Mouse (Mus musculus) midbrain, embryonic 12.5 days (tissue): Measurements from ENCODE around the gene Mcmbp. TPM values are rescaled to one million over a fixed set of nuclear protein-coding genes. Genes with fewer than 3 reads are reported as not detected.
"Not testable (repeated sequence)": the region's sequence is repeated elsewhere in the genome, so short reads cannot be mapped to it uniquely, and the experiment has no call there.

Experiments
- ATAC-seq: fragments of 200-750 bp; cut with Nextera tagmentation; 2 replicates; pipeline ENCODE4 v1.8.0; 2017; ENCODE audit warnings: low read depth, moderate TSS enrichment, moderate library complexity; ENCODE audit not compliant: low FRiP score
- H3K27ac ChIP-seq: fragments of 300-500 bp; sonication (generic); replicated peaks from 2 replicates; pipeline ENCODE4 v1.5.1; 2016; ENCODE audit warnings: mild to moderate bottlenecking
- H3K27me3 ChIP-seq: fragments of 300-500 bp; sonication (generic); 2 replicates; pipeline ENCODE4 v1.6.1; 2016; ENCODE audit warnings: mild to moderate bottlenecking
- H3K36me3 ChIP-seq: fragments of 300-500 bp; sonication (generic); 2 replicates; pipeline ENCODE4 v1.6.1; 2016
- H3K4me1 ChIP-seq: fragments of 300-500 bp; sonication (generic); 2 replicates; pipeline ENCODE4 v1.6.1; 2016
- H3K4me2 ChIP-seq: fragments of 300-500 bp; sonication (generic); replicated peaks from 2 replicates; pipeline ENCODE4 v1.6.1; 2016; ENCODE audit warnings: mild to moderate bottlenecking, moderate library complexity
- H3K4me3 ChIP-seq: fragments of 300-500 bp; sonication (generic); 2 replicates; pipeline ENCODE4 v1.5.1; 2016; ENCODE audit warnings: mild to moderate bottlenecking
- H3K9ac ChIP-seq: fragments of 300-500 bp; sonication (generic); replicated peaks from 2 replicates; pipeline ENCODE4 v1.6.1; 2016; ENCODE audit warnings: mild to moderate bottlenecking, moderate library complexity
- H3K9me3 ChIP-seq: fragments of 300-500 bp; sonication (generic); 2 replicates; pipeline ENCODE4 v1.6.1; 2016; ENCODE audit warnings: mild to moderate bottlenecking
- WGBS: fragments of 180-500 bp; shearing (Covaris S2); methylation state at CpG from one replicate; pipeline ENCODE4 v1.1.7; 2016; 5-methylcytosine and 5-hydroxymethylcytosine counted together
- polyA plus RNA-seq: library from polyadenylated mRNA; unstranded; fragments of >200 nt; fragmentation: Nextera tagmentation; extraction: Ambion mirVana; gene quantifications from 2 replicates; pipeline ENCODE4 v1.2.1, GENCODE M21; 2016

The Mcmbp gene
- polyA plus RNA-seq, 1 experiment from 2014 or later = 74.8 TPM

DNA sequence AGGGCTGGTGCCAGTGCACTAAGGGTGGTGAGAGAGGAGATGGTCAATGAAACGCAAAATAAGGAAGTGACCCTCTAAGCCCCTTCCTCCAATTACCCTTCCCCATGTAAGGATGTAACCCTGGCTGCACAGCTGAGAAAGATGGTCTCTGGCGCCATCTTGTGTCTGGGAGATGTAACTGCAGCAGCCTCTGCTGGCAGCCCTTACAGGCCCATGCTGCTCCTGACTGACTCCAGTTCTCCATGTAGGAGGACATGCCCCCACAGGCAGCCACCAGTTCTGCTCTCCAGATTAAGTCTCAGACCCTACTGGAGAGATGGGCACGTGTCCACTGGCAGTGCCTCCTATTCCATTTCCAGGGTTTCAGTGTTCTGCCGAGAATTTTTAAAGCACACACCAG lies 34.6 kb downstream of the Mcmbp start:
- peaks cover 93% of the 10 kb centered on the region for H3K36me3 ChIP-seq
- WGBS = 34% methylated on average over 4 of the region's 4 CpGs
- H3K4me2 ChIP-seq = no peak overlapping the region
- H3K9me3 ChIP-seq = no peaks in the 10 kb centered on the region
- H3K27me3 ChIP-seq = no peaks in the 10 kb centered on the region
- no peaks in the 10 kb centered on the region for H3K4me1 ChIP-seq
- no peak overlapping the region for H3K9ac ChIP-seq
- H3K27ac ChIP-seq = no peak overlapping the region
- peak; percentile 56; the same call in 1 of the 2 replicates for ATAC-seq
- no peak overlapping the region for H3K4me3 ChIP-seq

DNA sequence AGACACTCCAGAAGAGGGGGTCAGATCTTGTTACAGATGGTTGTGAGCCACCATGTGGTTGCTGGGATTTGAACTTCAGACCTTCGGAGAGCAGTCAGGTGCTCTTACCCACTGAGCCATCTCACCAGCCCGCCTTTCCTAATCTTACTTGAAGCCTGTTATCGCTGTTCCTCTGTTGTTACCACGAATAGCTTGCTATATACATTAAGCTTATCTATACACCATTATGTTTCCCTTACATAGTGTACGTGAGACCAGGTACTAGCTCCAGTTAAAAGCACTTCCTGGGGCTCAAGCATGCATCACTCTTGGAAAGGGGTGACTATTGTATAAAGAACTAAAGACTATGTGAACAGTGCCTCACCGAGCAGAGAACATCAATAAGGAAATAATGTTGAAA lies 40.3 kb downstream of the Mcmbp start:
- H3K9me3 ChIP-seq, H3K27ac ChIP-seq, H3K27me3 ChIP-seq, H3K4me3 ChIP-seq, H3K4me2 ChIP-seq, H3K9ac ChIP-seq, ATAC-seq, H3K4me1 ChIP-seq: not testable (repeated sequence)
- WGBS = 93% methylated on average over 6 of the region's 6 CpGs
- peaks cover 87% of the 10 kb centered on the region for H3K36me3 ChIP-seq

DNA sequence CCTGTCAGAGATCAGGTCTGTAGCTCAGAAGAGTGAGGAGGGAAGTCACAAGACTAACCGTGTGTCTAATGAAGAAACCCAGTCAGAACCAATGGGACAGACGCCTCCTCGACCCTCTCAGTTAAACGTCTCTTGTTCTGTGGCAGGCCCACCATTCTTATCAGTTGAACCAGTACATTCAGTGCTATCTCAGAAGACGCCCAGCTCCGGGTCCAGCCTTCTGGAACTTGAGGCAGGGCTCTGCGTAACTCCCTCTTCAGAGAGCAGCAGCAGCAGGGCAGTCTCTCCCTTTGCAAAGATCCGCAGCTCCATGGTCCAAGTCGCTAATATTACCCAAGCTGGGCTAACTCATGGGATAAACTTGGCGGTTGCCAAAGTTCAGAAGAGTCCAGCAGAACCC lies 45.4 kb downstream of the Mcmbp start:
- no peak overlapping the region for H3K4me2 ChIP-seq
- no peaks in the 10 kb centered on the region for H3K9me3 ChIP-seq
- no peak overlapping the region for H3K4me3 ChIP-seq
- no peaks in the 10 kb centered on the region for H3K27me3 ChIP-seq
- peaks cover 68% of the 10 kb centered on the region for H3K36me3 ChIP-seq
- ATAC-seq = no peak
- no peak overlapping the region for H3K9ac ChIP-seq
- no peak overlapping the region for H3K27ac ChIP-seq
- WGBS = 86% methylated on average over 10 of the region's 10 CpGs
- H3K4me1 ChIP-seq = peaks cover 8% of the 10 kb centered on the region; the same call in 1 of the 2 replicates

DNA sequence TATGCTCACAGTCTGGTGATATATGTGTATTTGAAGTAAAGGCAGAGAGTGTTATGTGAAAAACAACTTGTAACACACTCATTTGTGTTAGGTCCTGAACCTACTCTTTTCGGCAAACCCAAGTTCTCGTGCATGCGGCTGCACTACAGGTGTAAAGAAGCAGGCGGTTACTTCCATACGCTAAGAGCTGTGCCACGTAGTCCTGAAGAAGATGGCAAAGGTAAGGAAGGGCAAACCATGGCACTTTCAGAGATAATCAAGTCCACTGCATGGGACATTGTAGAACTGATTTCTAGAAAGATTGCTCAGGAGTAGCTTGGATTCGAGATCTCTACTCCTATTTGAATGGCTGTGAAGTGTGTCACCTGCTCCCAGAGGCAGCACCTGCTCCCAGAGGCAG lies 48.1 kb downstream of the Mcmbp start:
- Histone ChIP-seq H3K4me2 (no peak overlapping the region), H3K4me3 (no peak overlapping the region), H3K27me3 (no peaks in the 10 kb centered on the region), H3K4me1 (peaks cover 8% of the 10 kb centered on the region; the same call in 1 of the 2 replicates), H3K36me3 (peaks cover 60% of the 10 kb centered on the region), H3K27ac (peak overlapping the region; percentile 30; the same call in 1 of the 2 replicates), H3K9ac (no peak overlapping the region), H3K9me3 (peaks cover 12% of the 10 kb centered on the region)
- 94% methylated on average over 7 of the region's 7 CpGs for WGBS
- ATAC-seq = no peak

DNA sequence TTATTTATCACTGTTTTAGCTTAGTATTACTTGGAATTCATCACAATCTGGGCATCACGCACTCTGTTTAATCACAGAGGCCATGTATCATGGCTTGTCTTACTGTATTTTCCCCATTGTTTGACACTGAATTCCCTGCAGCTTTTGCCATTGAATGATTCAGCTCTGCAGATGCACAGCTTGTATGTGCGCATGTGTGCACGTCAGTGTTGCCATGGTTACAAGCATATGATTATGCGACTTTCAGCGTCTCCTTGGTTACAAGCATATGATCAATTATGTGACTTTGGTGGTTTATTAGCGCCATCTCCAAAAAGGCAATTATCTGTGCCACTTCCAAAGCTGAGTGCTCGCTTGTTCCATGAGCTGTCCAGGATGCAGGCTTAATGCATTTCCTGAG lies 49.5 kb downstream of the Mcmbp start:
- Histone ChIP-seq H3K9me3 (peaks cover 21% of the 10 kb centered on the region), H3K4me3 (peak overlapping the region; percentile 46), H3K9ac (peak overlapping the region; percentile 47; the same call in 1 of the 2 replicates), H3K27me3 (no peaks in the 10 kb centered on the region), H3K27ac (peak overlapping the region; percentile 83), H3K4me1 (peaks cover 8% of the 10 kb centered on the region; the same call in 1 of the 2 replicates), H3K36me3 (peaks cover 65% of the 10 kb centered on the region), H3K4me2 (peak overlapping the region; percentile 45)
- peak; percentile 50; the same call in 1 of the 2 replicates for ATAC-seq
- 36% methylated on average over 7 of the region's 7 CpGs for WGBS

DNA sequence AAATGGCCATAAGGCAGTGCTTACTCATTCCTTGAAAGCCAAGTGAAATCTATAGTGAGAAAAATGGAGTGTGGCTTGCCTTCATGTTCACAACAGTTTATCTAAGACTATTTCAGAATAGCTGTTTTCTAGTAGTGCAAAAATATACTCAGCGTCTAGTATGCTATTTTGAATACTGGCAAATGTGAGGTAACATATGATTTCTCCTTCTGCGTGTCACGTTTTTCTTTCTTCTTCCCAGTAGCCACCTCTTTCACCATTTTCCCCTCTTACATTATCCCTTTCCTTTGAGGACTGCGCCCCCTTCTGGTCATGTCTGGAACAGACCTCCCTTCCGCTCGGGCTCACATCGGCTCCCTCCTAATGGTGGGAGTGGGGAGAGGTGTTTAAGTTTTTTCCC lies 50.2 kb downstream of the Mcmbp start:
- H3K9me3 ChIP-seq = peaks cover 21% of the 10 kb centered on the region
- peak; percentile 64; the same call in 1 of the 2 replicates for ATAC-seq
- H3K4me1 ChIP-seq = peaks cover 8% of the 10 kb centered on the region; the same call in 1 of the 2 replicates
- H3K4me3 ChIP-seq = peak overlapping the region; percentile 46
- H3K9ac ChIP-seq = peak overlapping the region; percentile 54
- H3K27ac ChIP-seq = peak overlapping the region; percentile 83
- peak overlapping the region; percentile 45 for H3K4me2 ChIP-seq
- WGBS = 13% methylated on average over 7 of the region's 7 CpGs
- H3K36me3 ChIP-seq = peaks cover 65% of the 10 kb centered on the region
- H3K27me3 ChIP-seq = no peaks in the 10 kb centered on the region

DNA sequence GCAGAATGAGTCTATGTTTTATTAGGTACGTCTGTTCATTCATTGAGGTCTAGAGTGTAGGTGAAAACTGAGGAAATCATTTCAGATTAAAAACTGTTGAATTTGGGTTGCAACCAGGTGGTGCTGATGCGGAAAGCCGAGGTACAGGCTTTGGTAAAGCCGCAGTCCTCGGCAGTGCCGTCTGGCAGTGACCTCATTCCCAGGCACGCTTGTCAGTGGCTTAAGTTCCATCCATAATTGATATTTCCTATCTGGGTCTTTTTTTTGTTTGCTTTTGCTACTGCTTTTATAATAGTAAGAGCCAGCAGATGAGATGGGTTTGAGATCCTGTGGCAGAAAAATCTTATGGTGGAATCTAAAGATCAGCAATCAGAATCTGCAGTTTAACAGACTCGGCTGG lies 50.9 kb downstream of the Mcmbp start:
- Histone ChIP-seq H3K27me3 (no peaks in the 10 kb centered on the region), H3K27ac (peak overlapping the region; percentile 83), H3K9me3 (peaks cover 21% of the 10 kb centered on the region), H3K4me3 (peak overlapping the region; percentile 46), H3K36me3 (peaks cover 63% of the 10 kb centered on the region), H3K4me2 (peak overlapping the region; percentile 45), H3K4me1 (peaks cover 8% of the 10 kb centered on the region; the same call in 1 of the 2 replicates), H3K9ac (peak overlapping the region; percentile 54)
- no peak for ATAC-seq
- WGBS = 58% methylated on average over 8 of the region's 8 CpGs

DNA sequence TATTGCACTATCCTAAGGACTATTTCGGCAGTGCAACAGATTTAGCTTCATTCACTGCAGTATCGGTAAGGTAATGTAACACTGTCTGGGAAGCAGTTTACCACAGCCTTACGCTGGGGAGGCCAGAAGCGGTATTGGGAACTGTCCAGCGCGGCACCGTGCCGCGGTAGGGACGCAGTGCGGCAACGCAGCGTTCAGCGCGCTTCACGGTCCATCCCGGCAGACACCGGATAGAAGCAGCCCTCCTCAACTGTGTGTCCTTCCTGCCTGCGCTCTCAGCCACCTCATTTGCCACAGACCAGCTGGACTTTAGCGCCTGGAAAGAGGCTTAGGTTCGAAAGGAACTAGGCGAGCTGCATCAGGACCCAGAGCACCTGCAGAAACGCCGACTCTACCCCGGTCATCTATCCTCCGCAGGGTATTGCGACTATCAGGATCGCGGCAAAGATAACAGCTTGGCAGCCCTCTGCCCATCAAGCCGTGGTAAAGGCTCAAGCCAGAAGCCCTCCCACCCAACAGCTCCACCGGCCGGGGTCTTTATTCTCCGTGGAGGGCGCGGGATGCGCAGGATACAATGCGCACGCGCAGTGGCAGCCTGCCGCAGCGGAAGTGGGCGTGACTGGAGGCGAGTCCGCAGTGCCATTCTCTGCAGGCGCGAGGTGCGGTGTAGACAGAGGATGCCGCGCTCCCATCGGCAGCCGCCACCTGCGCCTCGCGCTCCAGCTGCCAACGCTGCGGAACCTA lies 52.3 kb downstream of the Mcmbp start:
- WGBS = 41% methylated on average over 56 of the region's 56 CpGs
- peak; percentile 74 for ATAC-seq
- peaks cover 60% of the 10 kb centered on the region for H3K36me3 ChIP-seq

DNA sequence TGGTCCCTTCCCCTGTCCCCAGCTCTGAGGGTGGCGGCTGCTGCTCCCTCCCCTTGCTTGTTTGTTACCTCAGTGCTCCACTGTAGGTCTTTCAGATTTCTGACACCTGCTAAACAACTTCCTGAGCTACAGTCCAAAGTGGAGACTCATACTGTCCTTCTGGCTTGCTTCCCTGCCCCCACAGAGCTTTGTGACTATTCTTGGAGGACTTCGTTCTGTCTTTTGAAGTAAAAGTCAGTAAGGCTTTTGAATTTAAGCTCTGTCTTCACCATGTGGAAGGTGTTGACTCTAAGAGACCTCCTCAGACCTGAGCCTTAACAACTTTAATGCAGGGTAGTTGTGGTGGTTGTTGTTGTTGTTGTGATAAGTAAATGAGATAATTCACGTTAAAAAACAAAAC lies 61.7 kb downstream of the Mcmbp start:
- WGBS = 72% methylated on average over 3 of the region's 3 CpGs

More for the DNA sequence above, 52.3 kb downstream of the Mcmbp start:
- peak overlapping the region; percentile 46 for H3K4me3 ChIP-seq
- H3K4me2 ChIP-seq = peak overlapping the region; percentile 56
- peaks cover 21% of the 10 kb centered on the region for H3K9me3 ChIP-seq
- H3K9ac ChIP-seq = peak overlapping the region; percentile 62
- H3K27ac ChIP-seq = peak overlapping the region; percentile 92
- H3K4me1 ChIP-seq = peaks cover 8% of the 10 kb centered on the region; the same call in 1 of the 2 replicates
- H3K27me3 ChIP-seq = no peaks in the 10 kb centered on the region

DNA sequence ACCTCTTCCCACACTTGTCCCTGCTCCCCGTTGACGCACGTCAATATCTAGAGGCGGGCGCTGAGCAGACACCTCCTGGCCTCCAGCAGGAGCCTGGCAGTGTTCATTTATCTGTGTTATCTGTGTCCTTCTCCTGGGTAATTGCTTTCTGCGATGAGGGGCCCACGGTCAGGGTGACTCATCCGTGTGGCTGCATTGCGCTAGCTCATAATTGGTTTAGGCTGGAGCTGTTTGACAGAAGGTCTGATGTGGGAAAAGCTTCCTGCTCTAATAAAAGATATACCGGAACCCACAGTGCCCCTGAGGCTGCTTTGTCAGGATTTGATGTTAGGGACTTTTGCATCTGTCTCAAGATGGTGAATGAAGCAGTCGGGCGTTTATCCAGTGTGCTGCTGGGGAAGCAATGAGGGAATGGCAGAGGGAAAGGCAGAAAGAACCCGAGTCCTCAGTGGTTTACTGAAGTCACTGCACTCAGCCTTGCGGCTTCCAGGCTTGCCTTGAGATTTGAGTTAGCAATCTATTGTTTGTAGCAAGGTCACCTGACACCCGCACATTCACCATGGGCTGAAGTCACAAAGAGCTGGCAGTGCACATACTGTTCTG lies 67.8 kb downstream of the Mcmbp start:
- no peak overlapping the region for H3K4me3 ChIP-seq
- H3K27ac ChIP-seq = peak overlapping the region; percentile 91
- WGBS = 3% methylated on average over 15 of the region's 15 CpGs
- H3K36me3 ChIP-seq = peaks cover 8% of the 10 kb centered on the region; the same call in 1 of the 2 replicates
- H3K4me1 ChIP-seq = peaks cover 24% of the 10 kb centered on the region
- peak; percentile 83 for ATAC-seq
- no peaks in the 10 kb centered on the region for H3K9me3 ChIP-seq
- no peaks in the 10 kb centered on the region for H3K27me3 ChIP-seq
- H3K4me2 ChIP-seq = peak overlapping the region; percentile 41
- peak overlapping the region; percentile 7; the same call in 1 of the 2 replicates for H3K9ac ChIP-seq

More for the DNA sequence above, 61.7 kb downstream of the Mcmbp start:
- Histone ChIP-seq H3K9me3 (no peaks in the 10 kb centered on the region), H3K9ac (no peak overlapping the region), H3K27ac (no peak overlapping the region), H3K4me2 (no peak overlapping the region), H3K4me1 (peaks cover 3% of the 10 kb centered on the region; the same call in 1 of the 2 replicates), H3K36me3 (peaks cover 13% of the 10 kb centered on the region; the same call in 1 of the 2 replicates), H3K27me3 (no peaks in the 10 kb centered on the region), H3K4me3 (no peak overlapping the region)
- no peak for ATAC-seq

DNA sequence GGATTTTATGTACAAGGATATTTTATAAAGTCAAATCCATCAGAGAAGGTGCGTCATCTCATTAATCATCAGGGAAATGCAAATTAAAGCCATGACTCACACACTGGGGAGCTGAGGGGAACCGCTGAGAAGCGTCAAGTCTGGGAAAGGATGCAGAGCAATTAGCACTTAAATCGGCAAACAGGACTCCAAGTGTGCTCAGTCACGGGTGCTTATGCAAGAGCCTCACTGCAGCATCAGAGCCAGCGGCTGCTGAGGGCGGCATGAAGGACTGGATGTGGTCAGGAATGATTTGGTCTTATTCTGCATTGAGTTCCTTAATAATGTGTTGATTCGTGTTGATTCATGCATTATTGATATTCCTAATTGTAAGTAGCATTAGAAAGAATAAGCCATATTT lies 68.3 kb downstream of the Mcmbp start:
- no peak overlapping the region for H3K4me3 ChIP-seq
- H3K4me2 ChIP-seq = peak overlapping the region; percentile 41
- H3K36me3 ChIP-seq = peaks cover 6% of the 10 kb centered on the region; the same call in 1 of the 2 replicates
- no peaks in the 10 kb centered on the region for H3K9me3 ChIP-seq
- 10% methylated on average over 8 of the region's 8 CpGs for WGBS
- H3K27ac ChIP-seq = peak overlapping the region; percentile 91
- H3K9ac ChIP-seq = 0 out of 2 replicates have a peak overlapping the region, but pooled peaks have one; percentile 7
- H3K4me1 ChIP-seq = peaks cover 28% of the 10 kb centered on the region
- no peaks in the 10 kb centered on the region for H3K27me3 ChIP-seq
- ATAC-seq = peak; percentile 75

DNA sequence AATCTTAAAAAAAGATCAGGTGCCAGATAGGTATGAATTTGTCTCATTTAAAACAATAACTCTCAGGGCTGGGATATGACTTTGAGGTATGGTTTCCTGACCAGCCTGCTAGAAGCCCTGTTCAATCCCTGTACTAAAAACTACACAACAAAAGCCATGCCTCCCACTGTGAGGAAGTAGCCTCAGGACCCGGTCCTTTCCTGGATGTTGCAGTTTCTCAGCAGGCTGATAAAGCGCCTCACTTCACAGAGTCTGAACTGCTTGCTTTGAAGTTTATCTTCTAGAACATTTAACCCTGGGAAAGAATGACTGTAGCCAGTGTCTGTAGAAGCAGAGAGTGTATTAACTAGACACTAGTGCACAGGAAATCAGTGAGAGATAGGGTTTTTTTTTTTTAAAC lies 71.5 kb downstream of the Mcmbp start:
- H3K9me3 ChIP-seq = no peaks in the 10 kb centered on the region
- H3K4me2 ChIP-seq = no peak overlapping the region
- no peak overlapping the region for H3K4me3 ChIP-seq
- ATAC-seq = no peak
- no peak overlapping the region for H3K9ac ChIP-seq
- no peaks in the 10 kb centered on the region for H3K27me3 ChIP-seq
- H3K27ac ChIP-seq = 0 out of 2 replicates have a peak overlapping the region, but pooled peaks have one; percentile 35
- WGBS = 30% methylated on average over 2 of the region's 2 CpGs
- peaks cover 8% of the 10 kb centered on the region; the same call in 1 of the 2 replicates for H3K36me3 ChIP-seq
- peaks cover 28% of the 10 kb centered on the region for H3K4me1 ChIP-seq
